Mouse (Mus musculus) neural tube, embryonic 13.5 days (tissue): ENCODE results near the gene Gm3776. TPM values are rescaled to one million over a fixed set of nuclear protein-coding genes. Genes with fewer than 3 reads are reported as not detected.
A peak's percentile ranks its signal among the peaks of the same experiment; 100 is the strongest.
"Not testable (repeated sequence)": the region's sequence is repeated elsewhere in the genome, so short reads cannot be mapped to it uniquely, and the experiment has no call there.

Source experiments
- ATAC-seq: fragments of 200-750 bp; cut with Nextera tagmentation; 2 replicates; pipeline ENCODE4 v1.8.0; 2017; ENCODE audit warnings: low read depth, mild to moderate bottlenecking, moderate TSS enrichment, moderate library complexity
- H3K27ac ChIP-seq: fragments of 300-500 bp; sonication (generic); replicated peaks from 2 replicates; pipeline ENCODE4 v1.5.1; 2015; ENCODE audit warnings: moderate library complexity, mild to moderate bottlenecking, inconsistent platforms
- H3K27me3 ChIP-seq: fragments of 300-500 bp; sonication (generic); 2 replicates; pipeline ENCODE4 v1.6.1; 2015; ENCODE audit warnings: mild to moderate bottlenecking, inconsistent platforms
- H3K36me3 ChIP-seq: fragments of 300-500 bp; sonication (generic); 2 replicates; pipeline ENCODE4 v1.6.1; 2015; ENCODE audit warnings: mild to moderate bottlenecking, inconsistent platforms
- H3K4me1 ChIP-seq: fragments of 300-500 bp; sonication (generic); replicated peaks from 2 replicates; pipeline ENCODE4 v1.6.1; 2015; ENCODE audit warnings: inconsistent platforms
- H3K4me2 ChIP-seq: fragments of 300-500 bp; sonication (generic); 2 replicates; pipeline ENCODE4 v1.6.1; 2015; ENCODE audit warnings: inconsistent platforms, mild to moderate bottlenecking, moderate library complexity
- H3K4me3 ChIP-seq: fragments of 300-500 bp; sonication (generic); 2 replicates; pipeline ENCODE4 v1.5.1; 2015; ENCODE audit warnings: mild to moderate bottlenecking, inconsistent platforms
- H3K9ac ChIP-seq: fragments of 300-500 bp; sonication (generic); 2 replicates; pipeline ENCODE4 v1.6.1; 2015; ENCODE audit warnings: moderate library complexity, mild to moderate bottlenecking, inconsistent platforms
- H3K9me3 ChIP-seq: fragments of 300-500 bp; sonication (generic); 2 replicates; pipeline ENCODE4 v1.6.1; 2016; ENCODE audit warnings: inconsistent platforms
- WGBS: fragments of 180-500 bp; shearing (Covaris S2); methylation state at CpG from one replicate; pipeline ENCODE4 v1.1.7; 2015; 5-methylcytosine and 5-hydroxymethylcytosine counted together
- polyA plus RNA-seq: library from polyadenylated mRNA; unstranded; fragments of >200 nt; fragmentation: Nextera tagmentation; extraction: Ambion mirVana; gene quantifications from 2 replicates; pipeline ENCODE4 v1.2.1, GENCODE M21; 2015

Gm3776 gene
- polyA plus RNA-seq, 1 experiment from 2014 or later = not detected

DNA sequence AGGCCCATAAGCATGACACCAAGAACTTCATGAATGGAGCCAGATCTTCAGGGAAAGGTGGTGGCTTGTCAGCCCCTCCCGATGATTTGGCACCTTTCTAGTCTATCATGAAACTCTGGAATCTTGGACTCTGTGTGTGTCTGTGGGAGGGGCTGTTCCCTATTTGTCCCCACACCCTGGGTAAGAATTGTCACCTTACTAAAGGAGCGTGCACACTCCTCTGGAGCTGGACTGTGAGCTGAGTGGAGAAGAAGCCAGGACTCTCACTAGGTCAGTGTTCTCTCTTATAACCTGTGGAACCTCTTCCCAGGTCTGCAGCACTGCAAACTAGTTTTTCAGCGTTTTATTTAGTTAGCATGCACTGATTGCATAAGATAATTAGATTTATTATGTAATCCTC, 26.5 kb upstream of the Gm3776 start, which contains the start of gene Gsta1:
TSS of gene Gsta1 (plus strand) at position 196 of the 400 bp plus-strand sequence.
- not testable (repeated sequence) for H3K9ac ChIP-seq, H3K4me1 ChIP-seq, H3K4me3 ChIP-seq, H3K4me2 ChIP-seq, H3K27ac ChIP-seq, H3K9me3 ChIP-seq, H3K36me3 ChIP-seq, ATAC-seq, H3K27me3 ChIP-seq
- 90% methylated on average over 2 of the region's 3 CpGs for WGBS

- H3K4me2 ChIP-seq, H3K27ac ChIP-seq, H3K4me1 ChIP-seq, H3K27me3 ChIP-seq, H3K36me3 ChIP-seq, ATAC-seq, H3K9me3 ChIP-seq, H3K9ac ChIP-seq, H3K4me3 ChIP-seq: not testable (repeated sequence)
- no CpG with 5 or more reads among the region's 10 CpGs for WGBS
These were observed 23.7 kb upstream of the Gm3776 start for GRCm38 (mm10) chr9:78233121-78233695.

DNA sequence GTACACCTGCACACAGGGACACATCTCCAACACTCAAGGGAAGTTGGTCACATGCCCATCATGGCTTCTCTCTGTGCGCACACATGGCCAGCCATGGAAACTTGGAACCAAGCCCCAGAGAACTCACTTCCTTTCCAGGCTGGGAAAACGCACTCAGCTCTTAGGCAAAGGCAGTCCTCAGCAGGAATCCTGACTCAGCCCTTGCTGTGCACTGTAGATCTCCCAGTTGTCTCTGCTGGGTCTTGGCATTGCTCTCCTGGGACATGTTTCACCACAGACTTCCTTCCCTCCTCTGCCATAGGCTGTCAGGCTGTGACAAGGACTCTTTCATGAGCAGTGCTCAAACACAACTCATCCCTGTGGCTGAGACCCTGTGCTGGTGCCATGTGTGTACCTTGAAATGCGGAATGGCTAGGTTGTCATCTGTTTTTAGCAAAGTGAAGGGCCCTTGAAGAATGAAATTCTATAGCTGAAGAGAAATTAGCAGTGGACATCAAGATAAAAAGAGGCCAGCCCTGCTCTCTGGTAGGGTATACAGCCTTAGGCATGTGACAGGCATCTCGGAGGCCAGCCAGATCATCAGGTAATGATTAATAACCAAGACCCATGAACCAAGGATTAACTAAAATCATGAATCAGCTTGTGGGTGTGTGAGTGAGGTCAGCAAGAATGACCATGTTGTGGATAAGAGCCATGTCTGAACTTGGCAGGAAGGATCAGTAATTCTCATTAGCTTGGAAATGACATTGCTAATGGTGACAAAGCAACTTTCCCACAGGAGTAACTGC, 1.1 kb upstream of the Gm3776 start:
- not testable (repeated sequence) for H3K27me3 ChIP-seq
- 78% methylated on average over 4 of the region's 4 CpGs for WGBS

GRCm38 (mm10) chr9:78259688-78260087, 2.8 kb downstream of the Gm3776 start:
- H3K4me2 ChIP-seq = not testable (repeated sequence)

More for the DNA sequence above, 1.1 kb upstream of the Gm3776 start:
- H3K36me3 ChIP-seq, H3K9ac ChIP-seq, H3K4me2 ChIP-seq, H3K4me1 ChIP-seq, H3K27ac ChIP-seq, H3K4me3 ChIP-seq, H3K9me3 ChIP-seq, ATAC-seq: not testable (repeated sequence)

GRCm38 (mm10) chr9:78270945-78271344, 14.0 kb downstream of the Gm3776 start:
- H3K4me3 ChIP-seq, ATAC-seq, H3K4me1 ChIP-seq, H3K4me2 ChIP-seq, H3K36me3 ChIP-seq, H3K9me3 ChIP-seq, H3K9ac ChIP-seq, H3K27ac ChIP-seq, H3K27me3 ChIP-seq: not testable (repeated sequence)
- WGBS = 89% methylated on average over 3 of the region's 3 CpGs

More at GRCm38 (mm10) chr9:78259688-78260087, 2.8 kb downstream of the Gm3776 start:
- H3K4me1 ChIP-seq, H3K36me3 ChIP-seq, H3K4me3 ChIP-seq, H3K9ac ChIP-seq, H3K27me3 ChIP-seq, H3K27ac ChIP-seq, H3K9me3 ChIP-seq: not testable (repeated sequence)
- peak; percentile 47 for ATAC-seq
- WGBS = 0% methylated on average over 1 of the region's 6 CpGs

- WGBS = 91% methylated on average over 4 of the region's 4 CpGs
- H3K27ac ChIP-seq, H3K27me3 ChIP-seq, ATAC-seq, H3K4me1 ChIP-seq, H3K4me2 ChIP-seq, H3K9me3 ChIP-seq, H3K4me3 ChIP-seq, H3K36me3 ChIP-seq, H3K9ac ChIP-seq: not testable (repeated sequence)
These were observed 25.2 kb downstream of the Gm3776 start for GRCm38 (mm10) chr9:78282002-78282711.

DNA sequence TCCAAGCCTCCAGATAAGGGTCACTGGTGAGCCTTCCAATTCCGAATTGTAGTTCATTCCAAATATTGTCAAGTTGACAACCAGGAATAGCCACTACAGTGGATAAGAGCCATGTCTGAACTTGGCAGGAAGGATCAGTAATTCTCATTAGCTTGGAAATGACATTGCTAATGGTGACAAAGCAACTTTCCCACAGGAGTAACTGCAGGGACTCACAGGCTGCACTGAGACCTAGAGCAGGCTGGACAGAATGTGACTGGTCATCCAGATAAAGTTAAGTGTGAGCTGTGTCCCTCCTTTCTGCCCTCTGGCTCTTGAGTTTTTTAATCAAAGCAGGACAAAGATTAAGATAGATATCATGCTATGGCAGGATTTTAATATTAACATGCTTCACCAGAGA, 32.1 kb downstream of the Gm3776 start:
- ATAC-seq, H3K27me3 ChIP-seq, H3K4me1 ChIP-seq, H3K4me2 ChIP-seq, H3K9ac ChIP-seq, H3K27ac ChIP-seq, H3K4me3 ChIP-seq, H3K9me3 ChIP-seq, H3K36me3 ChIP-seq: not testable (repeated sequence)
- 89% methylated on average over 1 of the region's 1 CpGs for WGBS

GRCm38 (mm10) chr9:78289723-78290122, 32.8 kb downstream of the Gm3776 start, which contains the start of gene Gm10639:
TSS of gene Gm10639 (plus strand) at chr9:78289923.
- H3K9me3 ChIP-seq, H3K4me3 ChIP-seq, H3K4me2 ChIP-seq, ATAC-seq, H3K27ac ChIP-seq, H3K4me1 ChIP-seq, H3K9ac ChIP-seq, H3K36me3 ChIP-seq, H3K27me3 ChIP-seq: not testable (repeated sequence)
- WGBS = 87% methylated on average over 3 of the region's 3 CpGs

GRCm38 (mm10) chr9:78292462-78292861, 35.5 kb downstream of the Gm3776 start:
- not testable (repeated sequence) for H3K36me3 ChIP-seq, ATAC-seq, H3K9ac ChIP-seq, H3K27ac ChIP-seq, H3K9me3 ChIP-seq, H3K4me2 ChIP-seq, H3K4me1 ChIP-seq, H3K27me3 ChIP-seq, H3K4me3 ChIP-seq
- 89% methylated on average over 8 of the region's 8 CpGs for WGBS

GRCm38 (mm10) chr9:78293683-78294082, 36.8 kb downstream of the Gm3776 start:
- WGBS = 82% methylated on average over 1 of the region's 1 CpGs
- H3K9me3 ChIP-seq, H3K4me2 ChIP-seq, H3K27me3 ChIP-seq, H3K36me3 ChIP-seq, H3K4me1 ChIP-seq, H3K4me3 ChIP-seq, H3K27ac ChIP-seq, ATAC-seq, H3K9ac ChIP-seq: not testable (repeated sequence)

- H3K36me3 ChIP-seq, H3K9me3 ChIP-seq, H3K27ac ChIP-seq, H3K27me3 ChIP-seq, H3K4me3 ChIP-seq, H3K4me2 ChIP-seq, H3K9ac ChIP-seq, ATAC-seq, H3K4me1 ChIP-seq: not testable (repeated sequence)
- 83% methylated on average over 7 of the region's 7 CpGs for WGBS
These were observed 37.9 kb downstream of the Gm3776 start for GRCm38 (mm10) chr9:78294781-78295180.

- peak; percentile 40; the same call in 1 of the 2 replicates for ATAC-seq
- not testable (repeated sequence) for H3K27ac ChIP-seq, H3K9ac ChIP-seq, H3K9me3 ChIP-seq, H3K4me3 ChIP-seq, H3K27me3 ChIP-seq, H3K4me1 ChIP-seq, H3K4me2 ChIP-seq, H3K36me3 ChIP-seq
- WGBS = 15% methylated on average over 6 of the region's 6 CpGs
These were observed 39.2 kb downstream of the Gm3776 start for GRCm38 (mm10) chr9:78296089-78296488.
